Comparison of ENCODE assay signal across 19 mouse cellular contexts in genomic region chr1:73797858-73798257, GRCm38 (mm10).
"Had no signal": no experiment of that assay in that cellular context is flagged by ENCODE, and none has a peak within 500 bp of the region (broad histone marks: within the 10 kb centered on the region; RNA-seq: fewer than 3 reads in every experiment).

No protein-coding gene starts in this region.

- H3K4me1 ChIP-seq: liver, embryonic 13.5 days; midbrain, embryonic 12.5 days; midbrain, embryonic 15.5 days; neural tube, embryonic 13.5 days had no signal

- H3K9me3 ChIP-seq: intestine, embryonic 15.5 days; liver, embryonic 13.5 days; midbrain, embryonic 12.5 days; midbrain, embryonic 15.5 days; neural tube, embryonic 13.5 days had no signal

- H3K27me3 ChIP-seq: intestine, embryonic 15.5 days; liver, embryonic 13.5 days; midbrain, embryonic 12.5 days; midbrain, embryonic 15.5 days; neural tube, embryonic 13.5 days had no signal

- H3K4me2 ChIP-seq: intestine, embryonic 15.5 days; liver, embryonic 13.5 days; midbrain, embryonic 12.5 days; midbrain, embryonic 15.5 days; neural tube, embryonic 13.5 days had no signal

- DNase-seq: kidney, adult 11 months; kidney, adult 8-10 months; kidney, postnatal 14 days; left cerebral cortex, postnatal 4 days; liver, embryonic 13.5 days; lung, adult 2 months; lung, postnatal 14 days; lung, postnatal 4 days; retina, postnatal 1 day; right cerebral cortex, postnatal 25 days; spleen, adult 18-20 months; thymus, adult 2 months; thymus, postnatal 25 days had no signal

- ATAC-seq: hindbrain, embryonic 16.5 days; intestine, embryonic 15.5 days; midbrain, embryonic 15.5 days had no signal

- H3K9ac ChIP-seq: intestine, embryonic 15.5 days; liver, embryonic 13.5 days; midbrain, embryonic 12.5 days; midbrain, embryonic 15.5 days; neural tube, embryonic 13.5 days had no signal

- H3K27ac ChIP-seq: intestine, embryonic 15.5 days; liver, embryonic 13.5 days; midbrain, embryonic 12.5 days; midbrain, embryonic 15.5 days; neural tube, embryonic 13.5 days had no signal

- H3K4me3 ChIP-seq: intestine, embryonic 15.5 days; liver, embryonic 13.5 days; midbrain, embryonic 12.5 days; midbrain, embryonic 15.5 days; myocyte; neural tube, embryonic 13.5 days had no signal

- H3K36me3 ChIP-seq: intestine, embryonic 15.5 days; liver, embryonic 13.5 days; midbrain, embryonic 12.5 days; midbrain, embryonic 15.5 days; neural tube, embryonic 13.5 days had no signal
